Mouse (Mus musculus) liver, postnatal 0 days (tissue): ENCODE measurements at regions not wholly inside any gene's neighbourhood (a gene's known extent, or its start where the extent isn't known, plus 50 kb on each side); places are given as distances from the start of the nearest gene placed in this dataset.

ENCODE experiments used
- CTCF ChIP-seq: sonication (generic); IDR thresholded peaks from 2 replicates; pipeline ENCODE4 v1.5.1; 2016; ENCODE audit warnings: antibody characterized with exemption, low read depth
- EP300 ChIP-seq: IDR thresholded peaks from 2 replicates; pipeline ENCODE4 v1.6.1; 2016; ENCODE audit warnings: antibody characterized with exemption, low read depth, mild to moderate bottlenecking

- TF ChIP-seq EP300 (no peak), CTCF (peak; percentile 26; the same call in 1 of the 2 replicates)
Observed at GRCm38 (mm10) chr1:6997611-6998010, 2189.9 kb downstream of the Gm37988 start.
